In genomic region chr8:92881247-92881646, GRCm38 (mm10) we compare ENCODE assay signal across 12 mouse cellular contexts.
"Had no signal": no experiment of that assay in that cellular context is flagged by ENCODE, and none has a peak within 500 bp of the region (broad histone marks: within the 10 kb centered on the region; RNA-seq: fewer than 3 reads in every experiment).

No protein-coding gene starts in this region.

- H3K27ac ChIP-seq: kidney, embryonic 15.5 days; limb, embryonic 13.5 days; midbrain, embryonic 13.5 days had no signal

- H3K27me3 ChIP-seq: kidney, embryonic 15.5 days; midbrain, embryonic 13.5 days had no signal

- H3K4me2 ChIP-seq: kidney, embryonic 15.5 days; limb, embryonic 13.5 days; liver, embryonic 11.5 days; midbrain, embryonic 13.5 days had no signal

- H3K9me3 ChIP-seq: kidney, embryonic 15.5 days had no signal

- DNase-seq: kidney, adult 2 months; kidney, postnatal 14 days; left cerebral cortex, postnatal 4 days; lung, adult 2 months; lung, postnatal 10 days; lung, postnatal 4 days; thymus, adult 18-20 months; thymus, postnatal 14 days had no signal

- H3K4me1 ChIP-seq: kidney, embryonic 15.5 days; midbrain, embryonic 13.5 days had no signal

- H3K9ac ChIP-seq: kidney, embryonic 15.5 days; limb, embryonic 13.5 days; midbrain, embryonic 13.5 days had no signal

- H3K4me3 ChIP-seq: kidney, embryonic 15.5 days; limb, embryonic 13.5 days; midbrain, embryonic 13.5 days had no signal

- ATAC-seq: midbrain, embryonic 13.5 days had no signal
